Mouse (Mus musculus) spleen, adult 12 weeks (tissue): ENCODE measurements around the gene Tmcc3.

Source experiments
- DNase-seq: peaks from one replicate; pipeline ENCODE4 v3.0.0; 2022; ENCODE audit warnings: low spot score

Tmcc3 gene

DNA sequence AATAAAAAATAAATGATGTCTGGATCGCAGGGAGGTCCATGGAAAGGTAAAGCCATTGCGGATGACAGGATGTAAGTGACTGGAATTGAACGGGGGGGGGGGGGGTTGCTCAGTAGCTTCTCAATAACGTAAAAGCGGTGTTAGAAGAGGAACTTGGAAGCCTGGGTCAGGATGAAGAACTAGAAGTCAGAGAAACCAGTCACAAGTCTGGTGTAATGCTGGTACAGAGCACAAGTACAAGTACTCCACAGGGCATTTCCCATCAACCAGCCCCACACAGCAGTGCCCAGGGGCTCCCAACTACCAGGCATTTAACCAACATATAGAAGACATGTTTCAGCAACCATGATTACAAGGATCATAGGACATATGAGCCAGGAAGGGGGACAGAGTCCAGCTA is 326.9 kb downstream of the Tmcc3 start:
- DNase-seq: no peak

- DNase-seq: no peak
These were observed 327.5 kb downstream of the Tmcc3 start for GRCm38 (mm10) chr10:94639281-94639680.

DNA sequence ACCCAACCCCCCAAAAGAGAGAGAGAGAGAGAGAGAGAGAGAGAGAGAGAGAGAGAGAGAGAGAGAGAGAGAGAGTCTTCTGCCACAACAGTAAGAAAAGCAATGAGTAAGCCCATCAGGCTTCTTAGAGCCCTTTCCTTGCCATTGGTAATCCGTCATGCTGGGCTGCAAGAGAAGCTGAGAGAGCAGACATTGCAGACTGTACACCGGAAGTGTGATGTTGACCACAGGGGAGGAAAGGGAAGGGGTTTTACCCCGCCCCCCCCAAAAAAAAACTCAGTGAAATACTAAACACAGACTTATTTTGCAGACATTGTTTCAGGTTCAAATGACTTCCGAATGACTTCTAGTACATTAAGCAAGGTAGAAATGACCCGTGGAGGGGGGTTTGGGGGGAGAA is 328.3 kb downstream of the Tmcc3 start:
- no peak for DNase-seq
